Mouse (Mus musculus): ENCODE measurements around the gene Pnkd.

- TF ChIP-seq GATA1 (IDR thresholded peaks at IDR 0.05; ENCODE audit: low read length) (no peak), TAL1 (IDR thresholded peaks at IDR 0.05; ENCODE audit: low read length) (no peak)
Observed at GRCm38 (mm10) chr1:74338013-74338412, 53.3 kb downstream of the Pnkd start.
